Mouse (Mus musculus): ENCODE measurements at regions not wholly inside any gene's neighbourhood (a gene's known extent, or its start where the extent isn't known, plus 50 kb on each side); places are given as distances from the start of the nearest gene placed in this dataset.

DNA sequence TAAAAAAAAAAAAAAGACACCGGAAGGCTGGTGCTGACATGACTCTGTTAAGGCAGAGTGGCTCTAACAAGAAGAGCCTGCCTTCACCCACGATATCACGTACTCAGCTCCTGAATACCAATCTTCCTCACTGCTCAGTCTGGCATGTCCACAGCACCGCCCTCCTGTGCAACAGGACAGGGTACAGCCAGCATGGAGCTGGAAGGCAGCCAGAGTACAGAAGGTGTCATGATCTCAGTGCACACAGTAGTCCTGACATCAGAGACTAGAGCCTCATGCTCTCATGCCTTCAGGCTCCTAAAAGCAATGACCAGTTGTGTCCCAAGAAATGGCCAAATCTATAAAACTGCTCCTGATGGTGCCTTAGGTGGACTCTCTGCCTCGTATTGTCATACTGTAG, 229.7 kb upstream of the Zdhhc25 start:
- DNase-seq (ENCODE audit: low read depth, low spot score), result no peak

DNA sequence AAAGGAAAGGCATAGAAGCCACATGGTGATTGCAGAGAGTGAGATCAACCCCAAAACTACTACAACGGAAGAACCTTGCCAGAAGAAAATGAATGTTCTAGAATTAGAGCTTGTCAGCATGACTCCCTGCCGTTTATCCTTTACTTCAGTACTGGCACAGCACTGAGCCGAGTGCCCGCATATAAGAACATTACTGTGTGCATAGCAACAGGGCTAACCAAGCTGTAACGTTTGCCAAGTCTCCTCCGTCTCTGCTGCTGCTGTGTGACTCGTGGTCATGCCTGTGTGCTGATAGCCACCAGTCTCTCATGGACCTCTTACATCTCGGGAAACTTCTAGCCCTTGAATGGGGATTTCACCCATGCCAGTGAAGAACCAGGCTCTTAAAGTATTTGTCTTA, 228.1 kb upstream of the Zdhhc25 start:
- DNase-seq (ENCODE audit: low read depth, low spot score), result no peak

GRCm38 (mm10) chr15:88373923-88374322, 226.2 kb upstream of the Zdhhc25 start:
- no peak for DNase-seq (ENCODE audit: low read depth, low spot score)

DNA sequence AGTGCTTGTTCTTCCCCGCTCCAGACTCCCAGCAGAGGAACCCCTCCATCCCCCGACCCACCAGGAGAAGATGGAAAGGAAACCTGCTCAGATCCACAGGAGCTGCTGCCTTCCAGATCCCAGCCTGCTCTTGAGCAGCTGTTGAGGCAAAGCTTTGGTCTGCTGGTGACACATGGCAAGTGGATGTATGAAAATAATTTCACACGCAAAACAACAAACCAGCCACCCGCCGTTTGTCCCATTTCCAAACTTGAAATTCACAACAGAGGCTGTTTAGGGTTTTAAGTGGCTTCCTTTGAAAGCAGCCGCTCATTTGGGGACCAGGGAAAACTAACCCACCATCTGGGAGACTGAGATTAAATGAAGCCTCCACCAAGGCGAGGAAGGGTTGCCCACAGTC, 220.8 kb upstream of the Zdhhc25 start:
- DNase-seq (ENCODE audit: low read depth, low spot score), result no peak

GRCm38 (mm10) chr15:88379951-88380623, 220.0 kb upstream of the Zdhhc25 start:
- DNase-seq (ENCODE audit: low read depth, low spot score), result no peak

DNA sequence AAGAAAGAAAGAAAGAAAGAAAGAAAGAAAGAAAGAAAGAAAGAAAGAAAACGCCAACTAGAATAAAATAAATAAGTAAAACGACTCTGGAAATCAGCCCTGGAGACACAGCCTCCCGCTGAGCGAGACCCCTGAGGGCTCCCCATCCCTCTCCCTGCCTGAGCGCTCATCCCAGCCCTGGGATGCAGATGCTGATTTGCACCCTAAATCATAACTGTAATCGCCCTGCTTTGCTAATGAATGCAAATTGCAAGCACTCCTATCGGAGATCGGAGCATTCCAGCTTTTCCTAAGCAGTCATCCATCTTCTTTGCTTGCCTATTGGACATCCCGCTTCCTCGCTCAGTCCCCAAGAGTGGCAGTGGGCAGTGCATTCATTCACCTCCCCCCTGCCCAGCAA, 218.7 kb upstream of the Zdhhc25 start:
- DNase-seq (ENCODE audit: low read depth, low spot score), result no peak

- DNase-seq (ENCODE audit: low read depth, low spot score), result no peak
These were observed 214.2 kb upstream of the Zdhhc25 start for GRCm38 (mm10) chr15:88385943-88386342.

- DNase-seq (ENCODE audit: low read depth, low spot score), result no peak
These were observed 213.4 kb upstream of the Zdhhc25 start for GRCm38 (mm10) chr15:88386711-88387110.

GRCm38 (mm10) chr15:88391822-88392221, 208.3 kb upstream of the Zdhhc25 start:
- DNase-seq (ENCODE audit: low read depth, low spot score), result no peak

DNA sequence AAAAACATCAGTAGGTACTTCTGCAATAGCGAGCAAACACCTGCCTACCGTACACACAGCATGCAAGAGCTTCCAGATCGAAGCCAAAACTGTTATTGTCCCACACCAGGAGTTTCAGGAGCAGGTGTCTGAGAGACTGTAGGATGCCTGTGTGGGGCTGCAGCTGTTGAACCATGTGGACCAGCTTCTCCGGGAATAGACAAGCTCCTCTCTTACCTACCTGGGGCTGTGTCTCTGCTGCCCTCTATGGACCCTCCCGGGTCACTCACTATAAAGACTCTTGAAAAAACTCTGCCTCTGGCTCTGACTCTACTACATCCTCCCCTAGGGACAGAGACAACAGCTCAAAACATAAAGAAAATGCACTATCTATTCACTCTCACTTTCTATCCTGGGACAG, 201.0 kb upstream of the Zdhhc25 start:
- DNase-seq (ENCODE audit: low read depth, low spot score), result peak; percentile 14

DNA sequence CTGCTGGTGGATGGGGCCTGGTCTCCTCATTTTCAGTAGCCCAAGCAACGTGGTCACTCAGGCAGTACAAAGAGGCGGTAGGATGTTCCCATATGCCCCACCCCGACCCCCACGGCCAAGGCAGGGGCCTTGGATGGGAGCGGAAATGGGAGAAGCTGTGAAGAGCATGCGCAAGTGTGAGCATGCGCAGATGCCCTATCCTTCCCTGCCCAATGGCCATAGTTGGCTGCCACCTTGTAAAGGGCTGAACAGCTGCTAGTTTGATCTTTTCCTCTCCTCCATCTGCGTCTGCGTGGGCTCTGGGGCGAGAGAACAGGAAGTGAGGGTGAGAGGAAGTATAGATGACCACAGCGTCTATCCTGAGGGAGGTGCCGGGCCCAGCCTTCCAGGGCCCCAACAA, 200.1 kb upstream of the Zdhhc25 start:
- no peak for DNase-seq (ENCODE audit: low read depth, low spot score)

GRCm38 (mm10) chr15:88400787-88401186, 199.3 kb upstream of the Zdhhc25 start:
- DNase-seq (ENCODE audit: low read depth, low spot score), result no peak

GRCm38 (mm10) chr15:88408461-88409379, 191.4 kb upstream of the Zdhhc25 start:
- DNase-seq (ENCODE audit: low read depth, low spot score), result no peak

DNA sequence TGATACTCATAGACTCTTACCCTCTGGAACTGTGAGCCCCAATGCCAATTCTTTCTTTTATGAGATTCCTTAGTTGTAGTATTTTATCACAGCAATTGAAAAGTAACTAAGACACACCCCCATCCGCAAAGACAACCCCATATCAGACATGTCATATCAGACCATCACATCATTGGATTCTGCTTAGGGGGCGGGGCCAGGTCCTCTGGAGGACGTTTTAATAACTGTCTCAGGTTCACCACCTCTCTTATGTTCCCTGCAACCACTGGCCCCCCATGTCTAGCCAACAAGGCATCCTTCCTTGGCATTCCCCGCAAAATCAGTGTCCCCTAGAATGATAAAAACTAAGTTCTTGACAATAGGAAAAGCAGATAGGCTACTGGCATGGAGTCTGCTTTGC, 185.9 kb upstream of the Zdhhc25 start:
- DNase-seq (ENCODE audit: low read depth, low spot score), result no peak

DNA sequence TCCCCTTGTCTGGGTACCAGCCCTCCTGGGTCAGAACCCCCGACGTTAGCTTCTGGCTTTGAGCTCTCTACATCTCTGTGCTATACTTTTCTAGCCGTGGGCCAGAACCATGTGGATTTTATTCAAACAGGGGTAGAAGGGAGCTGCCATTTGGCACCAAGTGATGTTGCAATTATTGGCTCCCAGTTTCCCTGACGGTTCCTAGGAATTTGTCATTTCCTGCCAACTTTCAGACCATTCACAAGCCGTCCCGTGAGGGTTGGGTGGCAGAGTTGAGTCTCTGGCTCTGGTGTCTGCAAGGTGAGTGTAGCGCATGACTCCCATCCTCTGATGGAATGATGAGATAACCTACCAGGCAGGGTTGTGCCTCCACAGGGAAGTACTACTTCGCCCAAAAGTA, 181.2 kb upstream of the Zdhhc25 start:
- no peak for DNase-seq (ENCODE audit: low read depth, low spot score)

GRCm38 (mm10) chr15:88428441-88428840, 171.7 kb upstream of the Zdhhc25 start:
- DNase-seq (ENCODE audit: low read depth, low spot score), result no peak

GRCm38 (mm10) chr15:88430941-88431340, 169.2 kb upstream of the Zdhhc25 start:
- no peak for DNase-seq (ENCODE audit: low read depth, low spot score)

GRCm38 (mm10) chr15:88448272-88448671, 151.8 kb upstream of the Zdhhc25 start:
- no peak for DNase-seq (ENCODE audit: low read depth, low spot score)

DNA sequence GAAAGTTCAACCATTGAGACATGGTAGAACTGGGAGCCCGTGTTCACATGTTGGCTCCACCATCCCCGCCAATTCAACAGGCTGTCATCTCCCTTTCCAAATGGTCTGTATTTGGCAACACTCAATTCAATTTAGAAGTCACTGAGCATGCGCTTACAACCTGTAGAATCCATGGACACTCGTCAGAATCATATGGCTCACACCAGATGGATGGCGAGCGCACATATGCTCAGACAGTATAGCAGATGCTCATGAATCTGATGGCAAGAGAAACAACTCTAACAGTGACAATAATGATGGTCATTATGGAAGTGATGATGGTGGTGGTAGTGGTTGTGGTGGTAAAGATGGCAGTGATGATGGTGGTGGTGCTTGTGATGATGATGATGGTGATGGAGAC, 148.9 kb upstream of the Zdhhc25 start:
- no peak for DNase-seq (ENCODE audit: low read depth, low spot score)

DNA sequence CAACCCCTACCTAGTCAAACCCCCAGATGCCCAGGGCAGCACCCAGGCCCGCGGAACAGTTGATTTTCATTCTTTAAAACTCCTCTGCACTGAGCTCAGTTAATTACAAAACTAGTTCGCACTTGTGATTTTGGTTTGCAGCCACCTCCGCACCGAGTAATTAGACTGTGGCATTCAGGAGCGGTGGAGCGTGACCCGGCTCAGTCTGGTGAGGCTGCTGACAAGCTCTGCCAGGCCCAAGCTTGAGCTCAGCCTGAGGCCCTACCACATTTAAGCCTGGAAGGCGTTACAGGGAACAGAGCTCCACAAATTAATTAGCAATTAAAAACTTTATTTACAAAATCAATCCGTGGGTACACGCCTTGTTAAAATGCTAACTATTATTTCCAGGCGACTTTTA, 132.0 kb upstream of the Zdhhc25 start:
- no peak for DNase-seq (ENCODE audit: low read depth, low spot score)

GRCm38 (mm10) chr15:88468810-88469209, 131.3 kb upstream of the Zdhhc25 start:
- DNase-seq (ENCODE audit: low read depth, low spot score), result peak; percentile 55

- DNase-seq (ENCODE audit: low read depth, low spot score), result no peak
These were observed 130.3 kb upstream of the Zdhhc25 start for GRCm38 (mm10) chr15:88469508-88470455.

Data from retina, postnatal 7 days (tissue).